Mouse (Mus musculus) midbrain, postnatal 0 days (tissue): ENCODE measurements at regions not wholly inside any gene's neighbourhood (a gene's known extent, or its start where the extent isn't known, plus 50 kb on each side); places are given as distances from the start of the nearest gene placed in this dataset.

Experiments
- ATAC-seq: fragments of 200-750 bp; cut with Nextera tagmentation; 2 replicates; pipeline ENCODE4 v1.8.0; 2017; ENCODE audit warnings: moderate number of reproducible peaks, mild to moderate bottlenecking, moderate TSS enrichment, moderate library complexity; ENCODE audit not compliant: low FRiP score
- DNase-seq: peaks from one replicate; pipeline ENCODE4 v3.0.0-alpha.2; 2015; ENCODE audit warnings: low spot score
- H3K27ac ChIP-seq: fragments of 300-500 bp; sonication (generic); 2 replicates; pipeline ENCODE4 v1.5.1; 2014; ENCODE audit warnings: low read depth, mild to moderate bottlenecking, low read length, mixed read lengths
- H3K27me3 ChIP-seq: fragments of 300-500 bp; sonication (generic); 2 replicates; pipeline ENCODE4 v1.6.1; 2014; ENCODE audit warnings: low read length, control low read depth, mixed read lengths; ENCODE audit not compliant: insufficient read depth
- H3K36me3 ChIP-seq: fragments of 300-500 bp; sonication (generic); 2 replicates; pipeline ENCODE4 v1.6.1; 2014; ENCODE audit warnings: low read length, control low read depth, mixed read lengths; ENCODE audit not compliant: insufficient read depth
- H3K4me1 ChIP-seq: fragments of 300-500 bp; sonication (generic); 2 replicates; pipeline ENCODE4 v1.6.1; 2014; ENCODE audit warnings: mild to moderate bottlenecking, control low read depth, antibody characterized with exemption, low read length, mixed read lengths; ENCODE audit not compliant: insufficient read depth
- H3K4me2 ChIP-seq: fragments of 300-500 bp; sonication (generic); 2 replicates; pipeline ENCODE4 v1.6.1; 2014; ENCODE audit warnings: low read depth, mild to moderate bottlenecking, low read length, mixed read lengths; ENCODE audit not compliant: poor library complexity, severe bottlenecking
- H3K4me3 ChIP-seq: fragments of 300-500 bp; sonication (generic); 2 replicates; pipeline ENCODE4 v1.5.1; 2014; ENCODE audit warnings: low read depth, mild to moderate bottlenecking, low read length, moderate library complexity
- H3K9ac ChIP-seq: fragments of 300-500 bp; sonication (generic); replicated peaks from 2 replicates; pipeline ENCODE4 v1.6.1; 2014; ENCODE audit warnings: mild to moderate bottlenecking, low read length, moderate library complexity, mixed read lengths; ENCODE audit not compliant: poor library complexity, severe bottlenecking
- H3K9me3 ChIP-seq: fragments of 300-500 bp; sonication (generic); 2 replicates; pipeline ENCODE4 v1.6.1; 2016; ENCODE audit warnings: low read length, control low read depth
- CTCF ChIP-seq: IDR thresholded peaks from 2 replicates; pipeline ENCODE4 v1.5.1; 2016; ENCODE audit warnings: antibody characterized with exemption, mild to moderate bottlenecking
- WGBS: fragments of 180-500 bp; shearing (Covaris S2); extraction: QIAGEN DNeasy Blood & Tissue Kit; methylation state at CpG from one replicate; pipeline ENCODE4 v1.1.7; 2014; 5-methylcytosine and 5-hydroxymethylcytosine counted together

DNA sequence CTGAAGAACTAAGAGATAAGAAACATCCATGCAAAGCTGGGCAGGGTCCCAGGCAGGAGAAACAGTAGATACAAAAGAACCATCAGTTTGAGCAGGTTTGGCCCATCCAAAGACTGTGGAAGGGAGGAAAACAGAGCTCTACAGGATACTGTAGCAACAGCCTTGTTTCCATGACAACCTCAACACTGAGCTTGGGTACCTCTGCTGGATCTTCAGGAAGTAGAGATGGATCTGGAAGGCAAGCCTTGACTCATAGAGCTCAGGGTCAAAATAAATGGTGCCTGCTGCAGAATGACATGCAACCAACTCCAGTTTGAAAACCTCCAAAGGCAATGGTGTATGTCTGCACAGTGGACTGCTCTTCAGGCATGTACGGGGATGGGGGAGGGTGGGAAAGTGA, 173.0 kb upstream of the Tbx3 start:
- Histone ChIP-seq H3K4me2 (no peak overlapping the region), H3K27me3 (no peaks in the 10 kb centered on the region), H3K9me3 (no peaks in the 10 kb centered on the region), H3K27ac (no peak overlapping the region), H3K36me3 (no peaks in the 10 kb centered on the region), H3K4me1 (no peaks in the 10 kb centered on the region), H3K9ac (no peak overlapping the region), H3K4me3 (no peak overlapping the region)
- DNase-seq = peak; percentile 31
- no peak for TF ChIP-seq CTCF
- no peak for ATAC-seq
- WGBS = 86% methylated on average over 1 of the region's 1 CpGs

DNA sequence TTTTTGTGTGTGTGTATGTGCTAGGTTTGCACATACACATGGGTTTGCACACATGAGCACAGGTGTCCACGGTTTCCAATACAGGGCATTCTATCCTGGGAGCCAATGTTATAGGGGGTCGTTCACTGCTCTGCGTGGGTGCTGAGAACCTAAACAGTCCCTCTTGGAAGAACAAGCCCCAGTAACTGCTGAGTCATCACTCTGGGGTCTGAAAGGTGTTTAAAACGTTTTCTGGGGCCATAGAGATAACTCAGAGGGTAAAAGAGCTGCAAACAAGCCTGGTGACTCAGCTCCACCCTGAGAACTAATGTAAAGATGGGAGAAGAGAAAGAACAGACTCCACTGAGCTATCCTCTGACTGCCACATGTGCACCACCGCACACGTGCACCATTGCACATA, 172.0 kb upstream of the Tbx3 start:
- no peak overlapping the region for H3K9ac ChIP-seq
- WGBS = 72% methylated on average over 6 of the region's 6 CpGs
- H3K4me3 ChIP-seq = no peak overlapping the region
- H3K36me3 ChIP-seq = no peaks in the 10 kb centered on the region
- DNase-seq = no peak
- TF ChIP-seq CTCF = no peak
- no peaks in the 10 kb centered on the region for H3K9me3 ChIP-seq
- H3K4me1 ChIP-seq = no peaks in the 10 kb centered on the region
- no peak for ATAC-seq
- no peak overlapping the region for H3K4me2 ChIP-seq
- H3K27ac ChIP-seq = no peak overlapping the region
- no peaks in the 10 kb centered on the region for H3K27me3 ChIP-seq

DNA sequence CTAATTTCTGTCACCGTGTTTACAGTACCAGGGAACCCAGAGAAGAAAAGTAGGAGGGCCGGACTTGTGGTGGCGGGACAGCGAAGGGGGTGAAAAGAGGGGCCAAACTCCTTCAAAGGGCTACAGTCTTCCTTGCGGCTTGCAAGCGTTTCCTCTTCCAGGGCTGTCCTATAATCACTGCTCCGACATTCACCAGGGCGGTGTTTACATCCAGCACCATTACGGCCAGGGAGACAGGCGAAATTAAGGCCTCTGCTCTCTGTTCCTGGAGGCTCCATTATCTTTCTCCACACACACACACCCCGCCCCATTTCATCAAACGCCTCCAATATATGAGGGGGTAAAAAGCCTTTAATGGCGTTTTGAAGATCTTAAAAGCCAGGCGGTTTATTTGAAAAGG, 162.8 kb upstream of the Tbx3 start:
- no peaks in the 10 kb centered on the region for H3K36me3 ChIP-seq
- no peaks in the 10 kb centered on the region for H3K27me3 ChIP-seq
- no peak for TF ChIP-seq CTCF
- DNase-seq = no peak
- no peak overlapping the region for H3K4me2 ChIP-seq
- H3K4me3 ChIP-seq = no peak overlapping the region
- ATAC-seq = no peak
- H3K9ac ChIP-seq = no peak overlapping the region
- no peaks in the 10 kb centered on the region for H3K9me3 ChIP-seq
- H3K4me1 ChIP-seq = no peaks in the 10 kb centered on the region
- 82% methylated on average over 14 of the region's 14 CpGs for WGBS
- H3K27ac ChIP-seq = no peak overlapping the region

DNA sequence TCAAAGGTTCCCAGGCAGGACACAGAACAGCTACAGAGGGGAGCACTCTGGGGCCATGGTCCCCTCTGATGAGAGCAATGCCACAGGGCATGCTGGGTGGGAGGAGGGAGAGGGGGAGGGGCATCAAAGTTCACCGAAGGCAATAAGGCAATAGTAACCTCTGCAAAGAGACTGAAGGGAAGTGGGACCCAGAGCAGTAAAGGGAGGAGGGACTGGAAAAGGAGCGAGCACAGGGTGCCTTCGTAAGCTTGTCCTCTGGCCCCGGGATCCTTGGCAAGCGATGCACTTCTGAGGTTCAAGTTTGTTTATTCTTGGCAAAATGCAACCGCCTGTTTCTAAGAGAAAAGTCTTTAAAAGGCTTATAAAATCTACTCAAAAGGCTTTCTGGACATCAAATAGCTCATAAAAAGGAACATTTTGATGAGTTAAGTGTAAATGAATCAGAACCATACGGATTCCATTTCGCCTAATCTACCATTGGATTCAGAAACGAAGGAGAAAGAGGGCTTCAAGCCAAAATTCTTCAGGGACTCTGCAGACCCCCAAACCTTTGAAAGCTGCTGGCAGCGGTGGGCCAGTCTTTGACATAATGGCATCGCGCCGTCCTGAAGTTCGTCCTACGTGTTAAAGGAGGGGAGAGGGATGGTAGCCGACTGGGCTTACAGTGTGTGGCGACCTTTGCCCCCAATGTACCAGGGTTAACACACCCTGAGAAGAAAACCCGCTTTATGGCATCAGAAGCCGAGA, 151.8 kb upstream of the Tbx3 start:
- Histone ChIP-seq H3K4me3 (no peak overlapping the region), H3K9me3 (no peaks in the 10 kb centered on the region), H3K9ac (no peak overlapping the region), H3K36me3 (no peaks in the 10 kb centered on the region), H3K4me2 (no peak overlapping the region), H3K27me3 (no peaks in the 10 kb centered on the region), H3K27ac (no peak overlapping the region), H3K4me1 (0 out of 2 replicates have a peak, but pooled peaks cover 3% of the 10 kb centered on the region)
- ATAC-seq (no peak), DNase-seq (no peak)
- no peak for TF ChIP-seq CTCF
- WGBS = 68% methylated on average over 19 of the region's 19 CpGs

DNA sequence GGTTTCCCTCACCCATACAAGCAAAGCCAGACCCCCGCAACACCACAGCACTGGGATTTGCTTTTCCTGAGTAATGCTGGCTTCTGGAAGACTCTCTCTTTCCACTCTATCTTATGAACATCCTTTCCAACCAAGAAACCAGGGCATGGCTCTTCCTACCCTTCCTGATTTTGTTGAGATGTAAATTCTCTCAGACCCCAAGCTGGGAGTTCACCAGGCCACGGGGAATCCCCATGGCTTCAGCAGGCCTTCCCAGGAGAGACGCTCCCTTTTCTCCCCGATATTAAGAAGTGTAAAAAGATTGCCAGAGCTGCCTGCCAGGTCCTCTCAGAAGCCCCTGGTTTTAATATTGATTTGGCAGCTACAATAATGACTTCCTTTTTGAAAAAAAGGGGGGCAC, 146.3 kb upstream of the Tbx3 start:
- WGBS = 41% methylated on average over 4 of the region's 4 CpGs
- TF ChIP-seq CTCF = no peak
- ATAC-seq = no peak

DNA sequence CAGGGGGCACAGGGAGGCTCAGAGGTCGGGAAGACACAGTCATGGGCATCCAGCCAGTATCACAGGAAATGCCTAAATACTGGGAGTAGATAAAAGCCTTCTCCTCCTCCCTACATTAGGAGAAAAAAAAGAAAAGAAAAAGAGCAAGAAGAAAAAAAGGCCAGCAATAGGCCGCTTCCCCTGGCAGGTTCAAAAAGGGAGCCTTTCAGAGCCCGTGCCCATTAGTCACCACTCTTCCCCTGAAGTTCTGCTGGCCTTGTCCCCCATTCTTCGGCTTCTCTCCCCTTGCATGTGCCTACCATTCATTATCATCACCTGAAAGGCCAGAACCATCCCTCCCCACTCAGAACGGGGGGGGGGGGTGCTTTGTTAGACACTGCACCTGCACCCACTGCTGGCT, 144.5 kb upstream of the Tbx3 start:
- TF ChIP-seq CTCF = no peak

More for the DNA sequence above, 146.3 kb upstream of the Tbx3 start:
- Histone ChIP-seq H3K4me2 (no peak overlapping the region), H3K9ac (no peak overlapping the region), H3K36me3 (no peaks in the 10 kb centered on the region), H3K4me1 (0 out of 2 replicates have a peak, but pooled peaks cover under 1% of the 10 kb centered on the region), H3K27ac (no peak overlapping the region), H3K4me3 (no peak overlapping the region), H3K9me3 (no peaks in the 10 kb centered on the region), H3K27me3 (no peaks in the 10 kb centered on the region)
- no peak for DNase-seq

More for the DNA sequence above, 144.5 kb upstream of the Tbx3 start:
- H3K4me2 ChIP-seq = no peak overlapping the region
- no peaks in the 10 kb centered on the region for H3K4me1 ChIP-seq
- no peak overlapping the region for H3K9ac ChIP-seq
- no peaks in the 10 kb centered on the region for H3K27me3 ChIP-seq
- 68% methylated on average over 5 of the region's 5 CpGs for WGBS
- no peak overlapping the region for H3K4me3 ChIP-seq
- H3K9me3 ChIP-seq = no peaks in the 10 kb centered on the region
- no peak for ATAC-seq
- no peak overlapping the region for H3K27ac ChIP-seq
- DNase-seq = no peak
- no peaks in the 10 kb centered on the region for H3K36me3 ChIP-seq
